Mouse (Mus musculus) cerebellum, postnatal 4 days (tissue): ENCODE results near the gene Fstl4.
A peak's percentile ranks its signal among the peaks of the same experiment; 100 is the strongest.
"Not testable (repeated sequence)": the region's sequence is repeated elsewhere in the genome, so short reads cannot be mapped to it uniquely, and the experiment has no call there.

ENCODE experiments used
- DNase-seq, 2 experiments: peaks; one replicate each; pipeline ENCODE4 v3.0.0; 2022; ENCODE audit warnings: low spot score in 2 of 2, mixed read lengths in 1 of 2

Fstl4 gene

DNA sequence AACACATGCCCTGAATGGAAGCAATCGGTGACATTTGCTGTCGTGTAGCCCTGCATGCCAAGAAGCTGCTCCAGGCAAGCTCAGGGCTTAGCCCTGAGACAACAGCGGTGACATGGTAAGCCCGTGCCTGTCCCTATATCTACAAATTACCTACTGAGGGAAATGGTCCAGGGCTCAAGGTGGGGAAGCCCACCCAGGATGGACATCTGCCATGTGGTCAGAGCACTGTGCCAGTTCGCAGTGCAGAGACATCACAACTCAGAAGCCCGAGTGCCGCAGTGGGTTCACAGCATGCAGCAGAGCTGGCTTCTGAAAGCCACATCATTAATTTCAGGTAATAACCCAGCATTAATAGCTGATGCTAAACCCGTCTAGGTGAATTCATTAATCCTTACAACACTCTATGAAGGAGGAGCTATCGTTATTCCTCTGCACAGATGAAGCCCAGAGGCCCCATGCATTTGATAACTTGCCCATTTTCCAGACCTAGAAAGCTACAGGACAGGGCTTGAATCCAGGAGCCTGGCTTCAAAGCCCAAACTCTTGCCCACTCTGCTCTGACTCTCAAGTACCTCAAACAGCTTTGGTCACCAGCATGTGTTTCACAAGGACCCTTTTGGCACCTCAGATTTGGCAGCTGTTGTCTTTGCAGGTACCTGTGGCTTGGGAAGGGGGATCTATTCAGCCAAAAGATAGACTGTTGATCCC lies 321.6 kb downstream of the Fstl4 start:
- DNase-seq, result peak in 1 of 2 experiments; percentile 16

DNA sequence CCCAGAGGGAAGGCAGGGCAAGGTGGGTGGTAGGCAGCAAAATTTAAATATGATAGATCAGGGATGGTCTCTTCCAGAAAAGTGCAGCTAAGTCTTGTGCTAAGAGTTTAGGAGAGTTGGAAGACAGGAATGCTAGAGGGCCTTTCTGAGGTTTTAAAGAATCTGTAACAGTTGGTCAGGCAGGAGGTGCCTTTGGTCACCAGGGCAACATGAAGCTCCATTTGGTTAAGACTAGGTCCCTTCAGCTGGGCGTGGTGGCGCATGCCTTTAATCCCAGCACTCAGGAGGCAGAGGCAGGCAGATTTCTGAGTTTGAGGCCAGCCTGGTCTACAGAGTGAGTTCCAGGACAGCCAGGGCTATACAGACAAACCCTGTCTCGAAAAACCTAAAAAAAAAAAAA lies 323.5 kb downstream of the Fstl4 start:
- DNase-seq, result not testable (repeated sequence)

GRCm38 (mm10) chr11:53091596-53091995 lies 327.2 kb downstream of the Fstl4 start:
- no peak for DNase-seq

- DNase-seq, result no peak
Observed at GRCm38 (mm10) chr11:53096871-53097270, 332.4 kb downstream of the Fstl4 start.

DNA sequence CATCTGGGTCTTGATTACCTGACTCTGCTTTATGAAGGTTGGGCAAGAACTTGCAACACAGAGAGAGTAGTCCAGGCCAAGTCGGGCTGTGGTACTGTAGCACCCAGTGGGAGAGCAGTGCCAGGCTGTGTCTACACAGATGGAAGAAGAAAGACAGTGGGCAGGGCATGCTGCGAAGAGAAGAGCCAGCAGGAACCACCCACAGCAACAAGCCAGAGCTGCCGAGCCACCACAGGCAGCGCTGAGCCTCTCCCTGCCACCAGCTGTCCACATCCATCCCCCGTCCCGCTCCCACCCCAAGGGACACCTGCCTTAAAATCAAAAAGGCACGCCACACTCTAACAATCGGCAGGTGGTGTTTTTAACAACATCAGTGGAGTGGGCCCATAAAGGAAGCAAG lies 332.9 kb downstream of the Fstl4 start:
- DNase-seq, result no peak

GRCm38 (mm10) chr11:53097870-53098269 lies 333.4 kb downstream of the Fstl4 start:
- no peak for DNase-seq

DNA sequence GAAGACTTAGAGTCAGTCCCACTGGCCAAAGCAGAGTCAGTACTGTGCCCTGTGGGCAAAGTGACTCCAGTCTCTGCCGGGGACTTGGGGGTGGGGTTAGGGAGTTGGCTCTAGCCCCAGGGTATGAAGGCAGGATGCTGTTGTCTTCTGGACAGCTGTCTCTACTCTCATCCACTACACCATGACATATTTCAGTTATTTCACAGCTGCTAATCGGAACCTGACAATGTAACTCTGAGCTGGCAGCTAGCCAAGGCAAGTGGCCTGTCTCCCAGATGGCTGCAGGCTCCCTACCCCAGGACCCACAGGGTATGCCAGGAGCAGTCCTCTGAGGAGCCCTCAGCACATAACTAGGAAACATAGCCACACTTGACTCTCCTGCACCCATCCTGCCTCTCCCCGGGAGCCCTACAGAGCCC lies 334.4 kb downstream of the Fstl4 start:
- peak in 1 of 2 experiments; percentile 57 for DNase-seq

DNA sequence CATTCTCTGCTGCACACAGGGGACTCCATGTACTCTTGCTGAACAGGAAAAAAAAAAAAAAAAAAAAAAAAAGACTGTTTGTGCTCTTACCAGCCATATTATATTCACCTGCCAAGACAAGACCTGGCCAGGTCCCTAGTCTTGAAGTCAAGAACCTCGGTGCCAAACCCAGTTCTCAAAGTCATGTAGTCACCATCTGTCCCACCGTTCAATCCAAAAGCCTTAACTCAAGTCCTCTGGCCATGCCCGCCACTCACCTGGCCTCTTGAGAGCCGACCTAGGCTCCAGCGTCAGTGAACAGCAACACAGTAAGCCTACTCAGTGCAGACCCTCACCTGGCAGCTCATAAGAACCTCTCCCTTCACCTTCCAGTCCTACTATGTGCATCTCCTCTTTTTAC lies 334.9 kb downstream of the Fstl4 start:
- no peak for DNase-seq

- no peak for DNase-seq
Observed at GRCm38 (mm10) chr11:53101732-53102131, 337.3 kb downstream of the Fstl4 start.

DNA sequence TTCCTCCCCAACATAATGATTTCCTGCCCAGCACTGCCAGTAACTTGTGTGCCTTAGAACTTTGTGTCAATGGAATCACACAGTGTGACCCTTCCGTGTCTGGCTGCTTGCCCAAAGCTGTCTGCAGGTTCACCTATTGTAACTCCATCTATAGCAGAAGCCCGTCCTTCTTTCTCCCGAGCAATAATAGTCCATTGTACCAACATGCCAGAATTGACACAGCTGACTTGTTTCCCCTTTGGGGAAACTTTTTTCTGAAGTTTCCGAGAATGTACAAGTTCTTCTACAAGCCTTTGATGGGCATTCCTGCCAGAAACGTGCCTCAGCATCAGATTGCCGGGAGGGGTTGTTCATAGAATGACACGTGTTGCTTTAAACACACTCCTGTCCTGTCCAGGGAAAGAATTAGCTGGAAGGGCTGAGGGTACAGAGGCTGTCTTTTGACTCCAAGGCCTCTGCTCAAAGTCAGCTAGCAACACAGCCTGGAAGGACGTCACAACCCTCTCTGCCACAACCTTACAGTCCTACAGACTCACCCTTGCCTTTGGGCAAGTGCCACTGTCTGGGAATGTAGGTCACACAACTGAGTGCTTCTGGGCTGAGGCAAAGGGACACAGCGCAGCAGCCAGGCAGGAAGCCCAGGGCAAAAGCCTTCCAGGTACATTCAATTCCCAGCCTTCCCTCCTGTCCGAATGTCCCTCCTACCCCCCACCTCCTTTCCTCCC lies 339.3 kb downstream of the Fstl4 start:
- DNase-seq, result no peak

DNA sequence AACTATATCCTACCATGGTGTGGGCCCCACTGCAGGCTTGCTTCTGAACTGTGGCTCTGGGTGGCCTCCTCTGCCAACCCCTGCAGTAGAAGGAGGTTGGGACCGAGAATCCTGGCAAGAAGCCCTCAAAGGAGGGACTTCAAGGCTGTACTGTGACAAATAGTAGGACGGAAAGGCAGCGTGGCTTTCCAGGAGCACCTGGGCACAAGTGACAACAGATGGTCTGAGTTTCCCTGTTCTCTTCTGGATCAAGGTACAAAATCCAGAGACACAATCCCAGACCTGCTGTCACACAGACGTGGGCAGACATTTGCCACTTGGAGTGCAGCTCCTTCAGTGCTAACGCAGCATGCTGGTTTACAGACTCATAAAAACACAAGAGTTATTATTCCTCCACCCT lies 343.3 kb downstream of the Fstl4 start:
- DNase-seq, result no peak

DNA sequence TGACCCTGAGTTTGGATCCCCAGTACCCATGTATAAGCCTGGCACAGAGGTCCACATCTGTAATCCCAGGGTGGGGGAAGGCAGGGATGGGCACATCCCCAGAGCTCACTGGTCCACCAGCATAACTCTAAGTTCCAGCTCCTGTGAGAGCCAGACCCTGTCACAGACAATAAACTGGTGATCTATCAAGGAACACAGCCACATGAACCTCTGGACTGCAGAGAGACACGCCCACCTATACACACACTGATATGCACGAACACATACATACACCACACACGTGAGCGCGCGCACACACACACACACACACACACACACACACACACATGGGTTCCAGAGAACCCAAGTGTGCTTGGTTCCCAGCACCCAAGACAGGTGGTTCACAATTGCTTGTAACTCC lies 344.4 kb downstream of the Fstl4 start:
- DNase-seq, result no peak

GRCm38 (mm10) chr11:53109701-53110467 lies 345.4 kb downstream of the Fstl4 start:
- no peak for DNase-seq

DNA sequence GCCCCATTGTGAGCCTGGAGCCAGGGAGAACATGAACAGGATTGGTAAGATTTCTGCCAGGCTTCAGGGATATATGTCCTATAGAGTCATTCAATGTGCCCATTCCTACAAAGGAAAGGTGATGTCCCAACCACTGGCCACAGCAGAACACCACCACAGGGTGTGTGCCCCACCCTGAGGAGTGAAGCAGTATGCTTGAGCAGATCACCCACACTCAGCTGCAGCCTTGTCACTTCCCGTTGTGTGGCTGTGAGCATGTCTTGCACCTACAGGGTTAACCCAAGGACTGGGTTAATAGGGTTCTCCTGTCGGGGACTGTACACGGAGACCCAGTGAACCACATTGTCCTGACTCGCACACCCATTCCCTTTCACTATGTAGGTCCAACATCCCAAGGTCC lies 351.3 kb downstream of the Fstl4 start:
- no peak for DNase-seq

- DNase-seq, result no peak
Observed at GRCm38 (mm10) chr11:53116356-53116755, 351.9 kb downstream of the Fstl4 start.

GRCm38 (mm10) chr11:53118226-53118965 lies 354.0 kb downstream of the Fstl4 start:
- peak in 1 of 2 experiments; percentile 75 for DNase-seq

DNA sequence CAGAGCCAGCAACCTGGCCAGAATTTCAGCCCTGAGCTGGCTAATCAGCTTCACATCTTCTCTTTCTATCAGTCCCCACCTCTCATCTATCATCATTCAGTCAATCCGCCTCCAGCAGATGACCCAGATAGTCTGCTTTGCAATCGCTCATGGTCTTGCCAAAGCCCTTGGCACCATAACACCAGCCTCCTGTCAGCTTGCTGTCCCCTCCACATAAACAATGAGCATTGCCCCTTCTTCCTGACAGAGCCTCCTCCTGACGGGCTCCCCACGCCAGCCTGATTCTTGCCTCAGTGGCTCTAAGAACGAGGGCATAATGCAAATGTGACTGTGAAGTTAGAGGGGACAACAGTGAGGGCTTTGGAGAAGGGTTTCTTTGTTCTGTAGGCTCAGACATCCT lies 355.5 kb downstream of the Fstl4 start:
- DNase-seq, result peak in 1 of 2 experiments; percentile 24

DNA sequence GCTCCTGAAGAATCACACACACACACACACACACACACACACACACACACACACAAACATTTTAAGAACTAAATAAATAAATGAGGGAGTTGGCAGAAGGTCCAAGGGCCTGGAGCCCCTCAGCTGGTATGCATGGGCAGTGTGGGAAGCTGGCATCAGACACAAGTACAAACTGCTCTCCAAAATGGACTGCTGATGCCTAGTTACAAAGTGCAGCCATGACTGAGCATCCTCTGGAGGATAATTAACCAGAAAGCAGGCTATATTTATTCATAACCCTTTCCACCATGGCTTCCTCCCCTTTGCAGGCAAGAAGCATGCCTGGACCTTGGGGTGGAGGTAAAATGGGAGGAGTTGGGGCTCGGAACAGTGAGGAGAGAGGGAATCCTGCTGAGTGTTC lies 356.8 kb downstream of the Fstl4 start:
- no peak for DNase-seq

DNA sequence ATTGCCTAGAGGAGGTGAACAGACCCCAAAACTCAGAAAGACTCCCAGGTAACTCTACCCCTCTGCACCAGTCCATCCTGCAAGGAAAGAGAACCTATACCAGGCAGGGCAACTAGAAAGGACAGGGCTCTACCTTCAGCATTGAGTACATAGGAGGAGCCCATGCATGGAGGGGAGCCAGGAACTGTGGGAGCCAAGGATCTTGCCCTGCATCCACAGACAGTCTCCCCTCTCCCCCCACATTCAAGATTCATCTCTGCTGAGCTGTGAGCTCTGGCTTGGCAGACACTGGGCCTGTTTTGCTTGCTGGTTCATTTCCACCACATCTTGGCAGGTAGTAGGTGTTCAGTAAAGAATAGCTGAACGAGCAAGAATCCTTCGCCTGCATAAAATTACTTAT lies 360.4 kb downstream of the Fstl4 start:
- no peak for DNase-seq

DNA sequence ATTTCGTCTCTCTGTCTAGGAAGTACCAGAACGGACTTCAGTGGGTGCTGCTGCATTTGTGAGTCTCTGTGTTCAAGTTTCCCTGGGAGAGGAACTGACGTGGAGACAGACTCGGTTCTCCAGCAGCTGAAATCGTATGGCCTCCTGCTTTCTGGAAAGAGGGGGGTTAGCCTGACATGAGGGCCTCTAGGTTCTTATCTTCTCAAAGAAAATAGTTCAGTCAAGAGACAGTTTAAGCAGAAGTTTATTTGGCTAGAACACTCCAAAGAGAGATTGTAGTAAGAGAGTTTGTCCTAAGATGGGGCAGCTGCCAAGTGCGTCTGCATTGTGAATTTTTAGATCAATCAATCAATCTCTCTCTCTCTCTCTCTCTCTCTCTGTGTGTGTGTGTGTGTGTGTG lies 362.2 kb downstream of the Fstl4 start:
- no peak for DNase-seq

DNA sequence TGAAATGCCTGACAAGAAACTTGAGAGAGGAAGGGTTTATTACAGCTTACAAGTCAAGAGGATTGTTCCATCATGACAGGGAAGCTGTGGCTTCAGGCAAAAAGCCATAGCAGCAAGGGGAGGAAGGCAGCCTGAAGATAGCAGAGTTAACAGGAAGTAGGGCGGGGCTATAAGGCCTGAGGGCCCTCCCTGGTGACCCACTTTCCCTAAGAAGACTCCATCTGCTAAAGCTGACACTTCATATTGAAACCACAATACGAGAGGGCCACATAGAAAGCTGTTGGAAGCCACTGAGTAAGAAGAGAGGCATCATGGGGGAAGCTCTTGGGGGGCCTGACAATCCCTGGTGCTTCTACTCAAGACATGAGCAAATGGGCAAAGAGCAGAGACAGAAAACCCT lies 364.2 kb downstream of the Fstl4 start:
- no peak for DNase-seq
